Mouse (Mus musculus) telencephalon, adult 2 months (tissue): Measurements from ENCODE around the gene Eif4enif1.
"Not testable (repeated sequence)": the region's sequence is repeated elsewhere in the genome, so short reads cannot be mapped to it uniquely, and the experiment has no call there.

Experiments used
- DNase-seq: peaks from one replicate; pipeline ENCODE4 v3.0.0-alpha.2; 2011; ENCODE audit warnings: low read depth, low spot score

The Eif4enif1 gene

DNA sequence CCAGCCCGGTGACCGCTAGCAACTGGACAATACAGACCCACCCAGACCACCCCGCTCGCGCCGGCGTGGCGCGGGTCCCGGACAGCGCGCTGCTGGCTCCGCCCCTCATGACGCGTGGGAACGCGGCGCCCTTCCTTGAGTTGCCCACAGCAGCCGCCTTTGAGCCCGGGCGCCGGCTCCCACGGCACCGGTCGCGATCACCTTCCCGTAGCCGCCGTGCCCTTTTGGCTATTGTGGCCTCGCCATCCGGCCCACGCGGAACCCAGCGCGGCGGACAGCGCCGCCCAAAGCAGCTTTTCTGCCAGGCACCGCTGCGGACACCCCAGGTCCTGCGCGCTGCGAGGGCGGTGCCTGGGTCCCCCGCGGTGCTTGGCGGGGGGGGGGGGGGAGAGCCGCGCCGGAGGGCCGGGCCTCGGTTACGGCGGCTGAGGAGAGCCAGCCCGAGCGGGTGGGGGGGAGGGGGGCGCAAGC, at the start of gene Eif4enif1:
Gene Eif4enif1, plus strand, starts transcription at position 162 of the 471 bp plus-strand sequence.
- peak; percentile 69 for DNase-seq

DNA sequence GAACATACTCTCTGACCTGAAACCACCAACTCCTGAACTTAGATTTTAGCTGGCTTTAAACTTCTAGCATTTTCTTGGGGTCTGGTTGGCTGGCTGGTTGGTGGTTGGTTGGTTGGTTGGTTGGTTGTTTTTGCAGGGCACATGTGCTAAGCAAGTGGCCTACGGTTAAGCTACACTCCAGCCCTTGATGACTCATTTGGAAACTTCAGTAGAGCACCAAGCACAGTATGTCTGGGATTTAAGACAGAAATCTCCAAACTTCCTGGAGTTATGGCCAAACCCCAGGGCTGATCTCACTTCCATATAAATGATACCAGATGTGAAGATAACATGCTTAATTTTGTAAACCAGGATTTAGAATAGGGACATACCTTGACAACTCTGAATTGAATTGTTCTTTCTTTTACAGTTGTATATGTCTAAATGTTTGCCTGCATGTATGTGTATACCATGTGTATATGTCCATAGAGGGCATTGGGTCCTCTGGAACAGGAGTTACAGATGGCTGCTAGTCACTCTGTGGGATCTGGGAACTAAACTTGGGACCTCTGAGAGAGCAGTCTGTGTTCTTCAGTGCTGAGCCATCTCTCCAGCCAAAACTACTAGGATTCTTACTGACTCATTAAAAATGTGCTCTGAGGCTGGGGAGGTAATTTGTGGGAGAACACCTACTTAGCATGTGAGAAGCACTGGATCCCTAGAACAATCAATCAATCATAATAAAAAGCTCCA, 48.4 kb upstream of the Eif4enif1 start:
- DNase-seq = not testable (repeated sequence)

DNA sequence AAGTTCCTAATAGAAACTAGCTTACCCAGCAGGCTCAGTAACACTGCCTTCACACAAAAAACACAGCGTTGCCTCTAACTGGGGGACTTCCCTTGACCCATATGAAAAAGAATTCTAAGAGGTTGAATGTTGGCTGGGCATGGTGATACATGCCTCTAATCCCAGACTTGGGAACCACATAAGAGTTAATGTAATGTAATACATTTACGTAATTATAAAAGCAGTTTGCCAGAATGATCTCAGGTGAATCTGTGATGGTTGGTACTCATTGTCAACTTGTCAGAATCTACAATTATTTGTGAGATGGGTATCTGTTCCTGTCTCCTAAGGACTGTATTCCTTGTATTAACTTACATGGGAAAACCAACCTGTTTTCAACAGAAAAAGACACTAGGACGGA, 45.2 kb upstream of the Eif4enif1 start:
- DNase-seq = not testable (repeated sequence)

DNA sequence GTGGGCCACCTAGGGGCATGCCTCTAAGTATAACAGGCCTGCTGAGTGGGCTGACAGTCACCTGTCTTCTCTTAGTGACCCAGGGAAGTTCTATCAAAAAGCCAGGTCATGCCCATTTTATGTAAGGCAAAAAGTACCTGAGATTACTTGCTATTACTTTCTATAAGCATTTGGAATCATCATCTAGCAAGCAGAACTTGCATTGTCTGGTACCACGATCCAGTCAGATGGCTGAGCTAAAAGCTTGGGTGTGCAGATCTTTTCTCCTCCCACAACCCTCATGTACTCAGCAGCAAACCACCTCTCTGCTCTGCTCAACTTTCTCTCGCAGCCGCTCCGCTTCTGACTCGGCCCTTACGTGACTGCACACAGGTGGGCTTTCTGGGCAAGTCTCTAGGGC, 44.2 kb upstream of the Eif4enif1 start:
- not testable (repeated sequence) for DNase-seq

DNA sequence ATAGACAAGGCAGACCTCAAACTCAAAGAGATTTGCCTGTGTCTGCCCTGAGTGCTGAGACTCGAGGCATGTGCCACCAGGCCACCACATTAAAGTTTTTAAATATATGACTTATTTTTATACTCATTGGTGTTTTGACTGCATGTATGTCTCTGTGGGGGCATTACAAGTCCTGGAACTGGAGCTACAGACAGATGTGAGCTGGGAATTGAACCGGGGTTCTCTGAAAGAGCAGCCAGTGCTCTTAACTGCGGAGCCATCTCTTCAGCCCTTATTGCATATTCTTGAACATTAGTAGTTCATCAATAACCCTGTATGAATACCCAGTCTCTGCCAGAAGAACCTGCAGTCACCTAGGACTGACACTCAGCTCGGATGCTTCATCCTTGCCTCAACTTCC, 43.4 kb upstream of the Eif4enif1 start:
- not testable (repeated sequence) for DNase-seq

DNA sequence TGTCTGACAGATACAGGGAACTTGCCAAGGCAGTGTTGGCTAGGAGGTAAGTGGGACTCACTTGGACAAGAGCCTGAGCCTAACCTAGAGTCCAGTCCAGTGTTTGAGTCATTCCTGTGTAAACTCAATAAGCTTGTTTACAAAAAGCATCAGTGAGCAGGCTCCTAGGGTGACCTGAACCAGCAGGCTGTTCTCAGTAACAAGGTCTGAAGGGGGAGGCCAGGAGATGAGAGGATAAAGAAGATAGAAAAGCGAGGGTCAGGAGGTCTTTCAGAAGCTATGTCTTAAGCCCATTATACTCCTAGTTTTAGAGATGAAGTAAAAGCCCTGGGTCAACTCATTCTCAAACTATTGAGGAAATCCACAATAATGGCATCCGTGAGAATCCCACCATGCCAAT, 40.8 kb upstream of the Eif4enif1 start:
- not testable (repeated sequence) for DNase-seq

DNA sequence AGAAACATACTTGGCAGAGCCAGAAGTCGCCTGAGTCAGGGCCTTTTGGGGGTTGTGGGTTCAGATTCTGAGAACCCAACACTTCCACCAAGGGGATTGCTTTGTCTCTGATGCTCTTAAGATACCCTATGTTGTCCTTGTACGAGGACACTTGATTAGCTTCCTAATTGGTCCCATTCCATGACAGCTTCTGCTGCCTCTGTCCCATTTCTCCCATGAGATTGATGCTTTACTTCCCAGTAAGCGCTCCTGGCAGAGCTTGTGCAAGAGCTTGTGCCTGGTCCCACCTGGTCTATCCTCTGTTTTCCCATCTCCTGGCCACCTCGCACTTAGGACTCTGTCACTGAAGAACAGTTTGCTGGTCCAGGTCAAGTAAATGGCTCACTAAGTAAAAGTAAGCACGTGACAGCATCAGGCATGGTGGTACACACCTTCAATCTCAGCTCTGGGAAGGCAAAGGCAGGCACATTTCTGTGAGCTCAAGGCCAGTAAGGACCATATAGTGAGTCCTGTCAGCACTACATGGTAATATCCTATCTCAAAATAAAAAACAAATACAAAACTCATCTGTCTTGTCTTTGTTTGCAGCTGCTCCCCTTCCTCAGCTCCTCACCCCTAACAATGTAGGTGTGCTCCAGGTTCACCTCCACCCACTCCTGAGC, 39.8 kb upstream of the Eif4enif1 start:
- not testable (repeated sequence) for DNase-seq

DNA sequence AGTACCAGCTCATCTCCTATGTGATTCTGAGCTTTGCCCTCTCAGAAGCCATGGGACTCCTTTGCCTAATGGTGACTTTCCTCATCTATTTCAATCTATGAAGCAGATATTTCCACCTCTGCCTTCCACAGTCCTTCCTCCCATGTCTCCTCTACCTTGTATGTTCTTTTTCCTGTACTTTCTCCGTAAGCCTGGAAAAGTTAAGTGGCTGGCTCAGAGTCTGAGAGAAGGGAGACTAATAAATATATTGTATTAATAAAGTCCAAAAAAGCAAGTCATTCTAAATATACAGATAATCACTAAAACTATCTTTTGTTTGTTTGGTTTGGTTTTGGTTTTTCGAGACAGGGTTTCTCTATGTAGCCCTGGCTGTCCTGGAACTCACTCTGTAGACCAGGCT, 39.1 kb upstream of the Eif4enif1 start:
- DNase-seq = not testable (repeated sequence)

DNA sequence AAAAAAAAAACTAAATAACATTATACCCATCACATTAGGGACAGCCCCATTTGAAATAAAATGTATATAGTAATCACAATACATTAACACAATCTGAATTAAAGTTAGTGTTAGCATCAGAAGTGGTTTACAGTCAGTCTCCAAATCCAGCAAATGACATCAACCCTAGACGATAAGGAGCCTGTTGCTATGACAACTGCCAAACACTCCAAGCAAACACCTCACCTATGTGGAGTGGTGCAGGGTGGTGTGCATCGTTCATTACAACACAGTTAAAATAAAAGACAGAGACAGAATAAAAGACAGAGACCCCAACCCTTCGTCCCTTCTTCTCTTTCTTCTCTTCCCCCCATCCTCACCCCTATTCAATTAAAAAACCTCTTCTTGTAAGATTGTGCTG, 38.5 kb upstream of the Eif4enif1 start:
- DNase-seq = not testable (repeated sequence)

DNA sequence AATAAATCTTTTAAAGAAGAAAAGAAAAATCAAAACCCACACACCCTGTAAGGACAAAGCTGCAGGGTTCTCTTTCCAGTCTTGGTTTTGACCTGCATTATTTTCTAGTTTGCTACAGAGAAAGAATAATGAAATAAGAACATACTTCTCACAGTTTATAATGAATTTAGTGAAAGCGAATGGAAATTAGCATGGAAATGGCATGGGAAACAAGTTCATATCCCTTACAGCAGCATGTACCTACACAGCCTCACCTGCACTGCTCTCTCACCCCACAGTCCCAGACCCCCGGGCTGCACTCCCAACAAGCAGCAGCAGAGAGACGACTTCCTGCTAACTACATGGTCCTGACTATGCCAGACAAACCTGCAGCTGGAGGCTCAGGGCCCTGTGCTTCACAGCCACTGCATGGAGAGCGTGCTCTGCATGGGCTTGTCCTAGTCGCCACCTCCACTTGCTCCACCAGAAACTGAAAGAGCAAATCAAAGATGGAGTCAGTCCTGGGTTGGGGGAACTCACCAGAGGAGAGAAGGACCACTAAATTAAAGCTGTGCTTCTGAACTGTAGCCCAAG, 36.9 kb upstream of the Eif4enif1 start:
- DNase-seq = not testable (repeated sequence)

DNA sequence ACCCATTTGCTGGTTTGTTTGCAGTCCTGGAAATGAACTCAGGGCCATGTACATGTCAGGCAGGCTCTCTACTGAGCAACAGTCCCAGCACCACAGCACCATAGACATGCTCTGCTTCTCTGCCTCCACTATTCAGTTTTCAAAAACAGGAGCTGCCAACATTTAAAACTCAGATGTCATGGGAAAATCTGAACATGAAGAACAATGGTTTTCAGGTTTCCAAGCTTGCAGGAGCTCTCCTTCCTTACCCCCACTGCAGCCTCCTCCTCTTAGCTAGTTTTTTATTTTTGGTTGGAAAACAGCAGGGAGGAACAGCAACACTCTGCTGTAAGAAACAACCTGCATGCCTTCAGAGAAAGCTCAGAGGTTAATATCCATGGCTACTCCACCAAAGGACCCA, 35.9 kb upstream of the Eif4enif1 start:
- not testable (repeated sequence) for DNase-seq

DNA sequence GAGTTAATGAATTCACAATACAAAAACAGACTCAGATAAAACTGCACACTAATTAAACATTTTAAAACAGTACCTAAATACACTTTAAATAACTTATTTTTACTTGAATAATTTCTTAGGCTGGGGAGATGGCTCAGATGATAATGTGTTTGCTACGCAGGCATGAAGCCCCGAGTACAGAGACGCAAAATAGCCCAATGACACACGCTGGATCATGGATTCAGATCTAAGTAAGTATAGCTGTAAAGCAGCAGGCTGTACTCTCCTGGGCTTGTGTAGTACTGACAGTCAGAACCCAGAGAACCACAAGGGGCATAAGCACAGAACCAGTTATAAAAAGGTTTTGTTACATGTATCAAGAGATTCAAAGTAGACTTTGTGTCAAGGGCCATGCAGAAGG, 35.1 kb upstream of the Eif4enif1 start:
- not testable (repeated sequence) for DNase-seq

DNA sequence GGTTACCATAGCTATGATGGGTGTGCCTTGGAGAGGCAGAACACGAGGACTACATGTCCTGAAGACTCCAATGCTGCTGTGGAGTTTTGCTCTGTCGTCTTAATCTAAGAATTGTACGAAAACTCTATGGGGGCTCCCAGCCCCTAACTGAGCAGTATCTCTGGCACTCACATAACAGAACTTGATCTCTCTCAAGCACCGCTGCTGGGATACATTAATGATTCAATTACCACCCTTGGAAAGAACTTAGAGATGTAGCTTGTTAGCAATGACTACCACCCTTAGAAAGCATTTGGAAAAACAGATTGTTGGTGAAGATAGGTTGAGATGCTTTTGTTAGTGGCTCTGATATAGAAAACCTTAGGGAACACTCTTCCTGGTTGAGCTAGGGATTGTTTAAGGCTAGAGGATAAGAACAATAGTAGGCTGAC, 34.6 kb upstream of the Eif4enif1 start:
- DNase-seq = not testable (repeated sequence)

DNA sequence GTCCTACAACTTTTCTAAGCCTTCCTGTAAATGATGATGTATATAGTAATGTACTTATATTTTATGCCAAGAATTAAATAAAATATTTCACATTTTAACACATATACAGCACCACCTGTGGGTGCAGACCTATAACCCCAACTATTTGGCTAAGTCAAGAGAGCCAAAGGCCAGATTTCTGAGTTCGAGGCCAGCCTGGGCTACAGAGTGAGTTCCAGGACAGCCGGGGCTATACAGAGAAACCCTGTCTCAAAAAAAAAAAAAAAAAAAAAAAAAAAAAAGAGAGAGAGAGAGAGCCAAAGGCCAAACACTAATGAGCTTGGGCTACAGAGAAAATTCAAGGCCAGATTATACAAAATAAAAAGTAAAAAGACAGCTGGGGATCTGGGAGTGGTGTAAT, 33.1 kb upstream of the Eif4enif1 start:
- not testable (repeated sequence) for DNase-seq

DNA sequence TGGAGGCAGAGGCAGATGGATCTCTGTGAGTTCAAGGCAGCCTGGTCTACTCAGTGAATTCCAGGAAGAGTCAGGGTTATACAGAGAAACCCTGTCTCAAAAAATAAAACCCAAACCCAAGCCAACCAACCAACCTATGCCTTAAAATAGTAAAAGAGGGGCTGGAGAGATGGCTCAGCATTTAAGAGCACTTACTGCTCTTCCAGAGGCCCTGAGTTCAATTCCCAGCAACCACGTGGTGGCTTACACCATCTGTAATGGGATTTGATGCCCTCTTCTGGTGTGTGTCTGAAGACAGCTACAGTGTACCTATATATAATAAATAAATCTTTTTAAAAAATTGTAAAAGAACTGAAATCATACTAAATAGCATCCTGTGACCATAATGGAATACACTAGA, 30.3 kb upstream of the Eif4enif1 start:
- DNase-seq = not testable (repeated sequence)

DNA sequence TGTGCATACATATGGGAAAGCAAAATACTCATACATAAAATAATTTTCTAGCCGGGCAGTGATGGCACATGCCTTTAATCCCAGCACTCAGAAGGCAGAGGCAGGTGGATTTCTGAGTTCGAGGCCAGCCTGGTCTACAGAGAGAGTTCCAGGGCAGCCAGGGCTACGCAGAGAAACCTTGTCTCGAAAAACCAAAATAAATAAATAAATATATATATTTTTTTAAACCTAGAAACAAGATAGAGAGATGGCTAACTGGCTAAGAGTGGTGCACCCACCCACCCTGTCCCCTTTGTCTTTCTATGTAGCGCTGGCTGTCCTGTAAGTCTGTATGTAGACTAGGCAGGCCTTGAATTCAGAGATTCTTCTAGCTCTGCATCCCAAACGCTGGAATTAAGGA, 29.7 kb upstream of the Eif4enif1 start:
- not testable (repeated sequence) for DNase-seq

DNA sequence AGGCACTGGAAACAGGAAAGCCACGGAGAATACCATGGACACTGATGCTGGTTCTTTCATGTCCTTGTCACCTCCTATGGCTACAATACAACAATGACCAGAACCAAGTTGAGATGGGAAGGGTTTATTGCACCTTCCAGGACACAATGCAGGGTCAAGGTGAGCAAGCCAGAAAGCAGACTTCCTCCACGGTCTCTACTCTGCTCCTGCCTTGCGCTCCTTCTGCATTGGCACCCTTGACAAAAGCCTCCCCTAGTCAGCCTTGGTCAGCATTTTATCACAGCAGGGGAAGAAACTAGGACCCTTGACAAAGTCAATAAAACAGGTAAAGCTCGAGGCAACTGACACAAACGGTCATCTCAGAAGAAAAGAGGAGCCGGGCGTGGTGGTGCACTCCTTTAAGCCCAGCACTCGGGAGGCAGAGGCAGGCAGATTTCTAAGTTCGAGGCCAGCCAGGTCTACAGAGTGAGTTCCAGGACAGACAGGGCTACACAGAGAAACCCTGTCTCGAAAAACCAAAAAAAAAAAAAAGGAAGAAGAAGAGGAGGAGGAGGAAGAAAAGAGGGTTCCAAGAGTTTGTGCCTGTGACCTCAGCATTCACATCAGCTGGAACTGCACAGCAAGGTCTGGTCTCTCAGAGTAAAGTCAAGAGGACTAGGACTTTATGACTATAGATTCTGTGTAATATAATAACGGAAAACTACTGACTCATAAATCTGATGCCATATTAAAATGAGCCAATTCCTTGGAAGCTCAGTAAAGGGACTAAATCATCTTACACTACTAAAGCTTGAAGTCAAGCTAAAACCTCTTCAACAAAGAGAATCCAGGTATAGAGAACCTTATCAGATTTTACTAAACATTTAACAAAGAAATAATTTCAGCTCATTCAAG, 28.5 kb upstream of the Eif4enif1 start:
- not testable (repeated sequence) for DNase-seq

DNA sequence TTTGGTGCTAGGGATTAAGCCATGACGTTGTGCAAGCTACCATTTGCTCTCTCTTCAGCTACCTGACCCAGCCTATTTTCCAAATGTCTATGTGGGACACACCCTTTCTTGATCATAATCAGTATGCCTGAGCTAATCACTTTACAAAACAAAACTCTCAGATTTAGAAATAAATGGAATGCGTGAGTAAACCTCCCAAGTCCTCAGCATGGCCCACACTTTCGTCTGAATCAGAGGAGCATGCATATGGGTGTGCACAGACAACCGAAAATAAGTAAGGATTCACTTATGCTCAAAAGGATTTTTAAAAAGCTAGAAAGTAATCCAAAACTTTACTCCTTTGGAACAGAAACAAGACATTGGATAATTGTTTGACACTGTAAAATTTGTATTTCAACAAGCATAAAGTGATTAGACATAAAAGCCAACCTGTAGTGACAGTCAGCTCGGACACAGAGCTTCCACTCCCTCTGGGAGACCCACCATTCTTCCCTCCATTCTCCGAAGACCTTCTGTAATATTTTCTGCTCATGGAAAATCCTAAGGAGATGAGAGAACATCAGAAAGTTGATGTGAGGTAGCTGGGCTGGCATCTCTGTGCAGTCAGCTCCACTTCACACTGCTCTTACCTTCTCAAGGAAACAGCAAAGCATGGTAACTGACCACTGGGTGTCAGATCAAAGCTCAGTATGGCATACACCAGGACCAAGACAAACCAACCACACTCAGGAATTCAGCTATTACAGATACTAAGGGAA, 23.0 kb upstream of the Eif4enif1 start:
- not testable (repeated sequence) for DNase-seq

DNA sequence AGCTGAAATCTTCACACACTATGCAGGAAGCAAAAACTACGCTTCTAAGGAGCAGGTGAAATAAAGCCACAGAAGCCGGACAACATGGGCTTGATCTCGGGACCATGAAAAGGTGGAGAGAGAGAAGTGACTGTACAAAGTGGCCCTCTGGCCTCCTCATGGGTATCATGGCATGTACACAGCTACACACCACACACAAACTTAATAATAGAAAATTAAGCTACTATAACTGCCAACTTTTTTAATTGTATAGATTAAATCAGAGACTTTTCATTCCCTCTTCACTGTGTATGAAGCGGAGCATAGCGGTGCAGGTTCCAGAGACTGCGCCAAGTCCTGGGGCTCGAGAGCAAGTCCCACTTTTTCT, 22.5 kb upstream of the Eif4enif1 start:
- not testable (repeated sequence) for DNase-seq

DNA sequence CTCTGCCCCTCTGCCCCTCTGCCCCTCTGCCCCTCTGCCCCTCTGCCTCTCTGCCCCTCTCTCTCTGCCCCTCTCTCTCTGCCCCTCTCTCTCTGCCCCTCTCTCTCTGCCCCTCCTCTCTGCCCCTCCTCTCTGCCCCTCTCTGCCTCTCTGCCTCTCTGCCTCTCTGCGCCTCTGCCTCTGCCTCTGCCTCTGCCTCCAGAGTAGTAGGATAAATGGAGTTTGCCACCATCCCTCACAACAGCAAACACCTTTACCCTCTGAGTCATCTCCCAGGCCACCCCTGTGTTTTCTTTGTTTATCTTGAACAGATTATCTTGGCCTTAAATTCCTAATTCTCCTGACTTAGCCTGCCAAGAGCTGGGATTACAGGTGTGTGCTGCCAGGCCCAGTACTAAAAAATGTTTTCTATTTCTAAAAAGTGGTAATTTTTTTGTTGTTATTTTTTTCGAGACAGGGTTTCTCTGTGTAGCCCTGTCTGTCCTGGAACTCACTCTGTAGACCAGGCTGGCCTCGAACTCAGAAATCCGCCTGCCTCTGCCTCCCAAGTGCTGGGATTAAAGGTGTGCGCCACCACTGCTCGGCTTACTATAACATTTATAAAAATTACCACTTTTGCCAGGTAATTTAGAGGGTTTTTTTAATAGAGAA, 21.6 kb upstream of the Eif4enif1 start:
- DNase-seq = not testable (repeated sequence)
